Mouse (Mus musculus) limb, embryonic 14.5 days (tissue): ENCODE data around the gene Rilpl1. TPM values are rescaled to one million over a fixed set of nuclear protein-coding genes. Genes with fewer than 3 reads are reported as not detected.
"Not testable (repeated sequence)": the region's sequence is repeated elsewhere in the genome, so short reads cannot be mapped to it uniquely, and the experiment has no call there.

Experiments used
- ATAC-seq: fragments of 200-750 bp; cut with Nextera tagmentation; 2 replicates; pipeline ENCODE4 v1.8.0; 2017; ENCODE audit warnings: low read depth, moderate number of reproducible peaks, moderate TSS enrichment; ENCODE audit not compliant: low FRiP score
- DNase-seq: peaks from one replicate; pipeline ENCODE4 v3.0.0-alpha.2; 2015; ENCODE audit warnings: low spot score
- H3K27ac ChIP-seq: fragments of 300-500 bp; sonication (generic); replicated peaks from 2 replicates; pipeline ENCODE4 v1.5.1; 2014; ENCODE audit warnings: low read depth, mild to moderate bottlenecking, low read length, moderate library complexity, mixed read lengths
- H3K27me3 ChIP-seq: fragments of 300-500 bp; sonication (generic); 2 replicates; pipeline ENCODE4 v1.6.1; 2014; ENCODE audit warnings: low read length, mixed read lengths; ENCODE audit not compliant: control insufficient read depth, insufficient read depth
- H3K36me3 ChIP-seq: fragments of 300-500 bp; sonication (generic); 2 replicates; pipeline ENCODE4 v1.6.1; 2014; ENCODE audit warnings: mild to moderate bottlenecking, low read length, moderate library complexity, mixed read lengths; ENCODE audit not compliant: control insufficient read depth, insufficient read depth
- H3K4me1 ChIP-seq: fragments of 300-500 bp; sonication (generic); 2 replicates; pipeline ENCODE4 v1.6.1; 2014; ENCODE audit warnings: antibody characterized with exemption, low read length, mixed read lengths; ENCODE audit not compliant: control insufficient read depth, insufficient read depth
- H3K4me2 ChIP-seq: fragments of 300-500 bp; sonication (generic); replicated peaks from 2 replicates; pipeline ENCODE4 v1.6.1; 2014; ENCODE audit warnings: low read depth, mild to moderate bottlenecking, low read length, moderate library complexity; ENCODE audit not compliant: severe bottlenecking
- H3K4me3 ChIP-seq: fragments of 300-500 bp; sonication (generic); replicated peaks from 2 replicates; pipeline ENCODE4 v1.5.1; 2014; ENCODE audit warnings: low read length
- H3K9ac ChIP-seq: fragments of 300-500 bp; sonication (generic); 2 replicates; pipeline ENCODE4 v1.6.1; 2014; ENCODE audit warnings: mild to moderate bottlenecking, low read depth, low read length, moderate library complexity; ENCODE audit not compliant: severe bottlenecking
- H3K9me3 ChIP-seq: fragments of 300-500 bp; sonication (generic); 2 replicates; pipeline ENCODE4 v1.6.1; 2016; ENCODE audit warnings: low read length; ENCODE audit not compliant: control insufficient read depth
- POLR2A ChIP-seq: fragments of 200-500 bp; IDR thresholded peaks from 2 replicates; pipeline ENCODE4 v1.8.0; 2012; ENCODE audit warnings: inconsistent platforms, mild to moderate bottlenecking, moderate library complexity, borderline replicate concordance; ENCODE audit not compliant: insufficient read depth, insufficient read length; ENCODE audit errors: extremely low read depth
- WGBS: fragments of 180-500 bp; shearing (Covaris S2); extraction: QIAGEN DNeasy Blood & Tissue Kit; methylation state at CpG from one replicate; pipeline ENCODE4 v1.1.7; 2014; 5-methylcytosine and 5-hydroxymethylcytosine counted together
- polyA plus RNA-seq, 2 experiments: library from polyadenylated mRNA; depleted of rRNA in 1 of 2; stranded (reverse) in 1 of 2; unstranded in 1 of 2; fragments of >200 nt; fragmentation: Nextera tagmentation in 1 of 2; extraction: Ambion mirVana in 1 of 2; gene quantifications; 2 replicates each; pipeline versions ENCODE4 v1.2.1 to v1.2.3; 2012 to 2014

Rilpl1 gene
- polyA plus RNA-seq, 2 experiments, result 22.4 to 23.2 TPM

DNA sequence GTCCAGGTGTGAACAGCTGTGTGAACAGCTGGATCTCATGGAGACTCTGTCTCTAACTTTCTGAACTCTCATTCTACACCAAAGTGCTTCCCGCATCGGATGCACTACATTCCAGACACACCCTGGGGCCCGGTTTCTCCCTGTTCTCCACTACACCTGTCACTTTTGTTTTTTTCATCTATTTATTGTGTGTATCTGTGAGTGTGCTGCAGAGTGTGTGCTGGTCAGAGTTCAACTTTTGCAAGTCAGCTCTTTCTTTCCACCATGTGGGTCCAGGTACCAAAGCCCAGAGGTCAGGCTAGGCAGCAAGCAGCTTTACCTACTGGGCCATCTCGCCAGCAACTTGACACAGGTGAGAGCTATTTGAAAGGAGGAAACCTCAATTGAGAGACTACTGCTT is 26.0 kb downstream of the Rilpl1 start:
- 87% methylated on average over 4 of the region's 4 CpGs for WGBS
- no peaks in the 10 kb centered on the region for H3K4me1 ChIP-seq
- no peak for TF ChIP-seq POLR2A
- H3K4me3 ChIP-seq, result no peak overlapping the region
- H3K9me3 ChIP-seq, result no peaks in the 10 kb centered on the region
- no peak overlapping the region for H3K27ac ChIP-seq
- no peaks in the 10 kb centered on the region for H3K27me3 ChIP-seq
- no peak overlapping the region for H3K4me2 ChIP-seq
- ATAC-seq (no peak), DNase-seq (no peak)
- no peak overlapping the region for H3K9ac ChIP-seq
- H3K36me3 ChIP-seq, result peaks cover 79% of the 10 kb centered on the region

DNA sequence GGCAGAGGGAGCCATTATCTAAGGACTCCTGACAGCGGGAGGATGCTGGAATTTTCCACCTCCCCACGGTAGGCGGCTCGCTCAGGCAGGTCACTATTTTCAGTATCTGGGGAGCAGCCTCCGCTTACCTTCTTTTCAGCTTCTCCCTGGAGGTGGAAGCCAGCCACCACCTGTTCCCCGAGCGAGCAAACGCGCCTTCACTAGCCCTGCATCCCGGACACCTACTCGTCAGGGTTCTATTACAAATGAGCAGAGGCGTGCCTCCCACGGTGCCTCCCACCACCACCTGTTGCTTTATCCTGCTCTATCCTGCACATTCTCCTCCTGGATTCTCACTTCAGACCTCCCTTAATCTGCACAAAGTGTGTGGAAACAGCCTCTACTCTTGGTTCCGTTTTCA is 27.4 kb downstream of the Rilpl1 start:
- H3K4me3 ChIP-seq, result no peak overlapping the region
- TF ChIP-seq POLR2A, result no peak

GRCm38 (mm10) chr5:124501541-124501940 is 29.6 kb downstream of the Rilpl1 start:
- Histone ChIP-seq H3K36me3 (peaks cover 78% of the 10 kb centered on the region), H3K9me3 (no peaks in the 10 kb centered on the region), H3K4me1 (no peaks in the 10 kb centered on the region), H3K27me3 (no peaks in the 10 kb centered on the region), H3K4me2 (no peak overlapping the region), H3K27ac (no peak overlapping the region), H3K9ac (no peak overlapping the region), H3K4me3 (no peak overlapping the region)
- TF ChIP-seq POLR2A, result no peak
- ATAC-seq (no peak), DNase-seq (no peak)
- WGBS, result 90% methylated on average over 10 of the region's 10 CpGs

More for the DNA sequence above, 27.4 kb downstream of the Rilpl1 start:
- DNase-seq (no peak), ATAC-seq (no peak)
- no peaks in the 10 kb centered on the region for H3K9me3 ChIP-seq
- peaks cover 86% of the 10 kb centered on the region for H3K36me3 ChIP-seq
- H3K4me2 ChIP-seq, result no peak overlapping the region
- no peaks in the 10 kb centered on the region for H3K27me3 ChIP-seq
- H3K27ac ChIP-seq, result no peak overlapping the region
- WGBS, result 72% methylated on average over 13 of the region's 14 CpGs
- no peaks in the 10 kb centered on the region for H3K4me1 ChIP-seq
- no peak overlapping the region for H3K9ac ChIP-seq

- Histone ChIP-seq H3K9ac (no peak overlapping the region), H3K36me3 (peaks cover 80% of the 10 kb centered on the region), H3K9me3 (no peaks in the 10 kb centered on the region), H3K4me3 (no peak overlapping the region), H3K4me2 (no peak overlapping the region), H3K27ac (no peak overlapping the region), H3K4me1 (no peaks in the 10 kb centered on the region), H3K27me3 (no peaks in the 10 kb centered on the region)
- no peak for DNase-seq
- WGBS, result 98% methylated on average over 3 of the region's 3 CpGs
- no peak for ATAC-seq
- no peak for TF ChIP-seq POLR2A
These were observed 30.6 kb downstream of the Rilpl1 start for GRCm38 (mm10) chr5:124500573-124500972.

- H3K27me3 ChIP-seq, DNase-seq, H3K4me1 ChIP-seq, H3K9me3 ChIP-seq, H3K4me2 ChIP-seq, H3K27ac ChIP-seq, H3K4me3 ChIP-seq, ATAC-seq, H3K9ac ChIP-seq: not testable (repeated sequence)
- H3K36me3 ChIP-seq, result peaks cover 82% of the 10 kb centered on the region
- 76% methylated on average over 2 of the region's 4 CpGs for WGBS
These were observed 31.2 kb downstream of the Rilpl1 start for GRCm38 (mm10) chr5:124500037-124500436.

GRCm38 (mm10) chr5:124499001-124499400 is 32.2 kb downstream of the Rilpl1 start:
- Histone ChIP-seq H3K4me3 (no peak overlapping the region), H3K27me3 (no peaks in the 10 kb centered on the region), H3K4me1 (no peaks in the 10 kb centered on the region), H3K36me3 (peaks cover 86% of the 10 kb centered on the region), H3K9ac (no peak overlapping the region), H3K27ac (no peak overlapping the region), H3K4me2 (no peak overlapping the region), H3K9me3 (no peaks in the 10 kb centered on the region)
- no peak for ATAC-seq
- no peak for TF ChIP-seq POLR2A
- WGBS, result 64% methylated on average over 5 of the region's 5 CpGs
- DNase-seq, result no peak
